Comparison of ENCODE assay signal across 14 mouse cellular contexts in the genomic region with DNA sequence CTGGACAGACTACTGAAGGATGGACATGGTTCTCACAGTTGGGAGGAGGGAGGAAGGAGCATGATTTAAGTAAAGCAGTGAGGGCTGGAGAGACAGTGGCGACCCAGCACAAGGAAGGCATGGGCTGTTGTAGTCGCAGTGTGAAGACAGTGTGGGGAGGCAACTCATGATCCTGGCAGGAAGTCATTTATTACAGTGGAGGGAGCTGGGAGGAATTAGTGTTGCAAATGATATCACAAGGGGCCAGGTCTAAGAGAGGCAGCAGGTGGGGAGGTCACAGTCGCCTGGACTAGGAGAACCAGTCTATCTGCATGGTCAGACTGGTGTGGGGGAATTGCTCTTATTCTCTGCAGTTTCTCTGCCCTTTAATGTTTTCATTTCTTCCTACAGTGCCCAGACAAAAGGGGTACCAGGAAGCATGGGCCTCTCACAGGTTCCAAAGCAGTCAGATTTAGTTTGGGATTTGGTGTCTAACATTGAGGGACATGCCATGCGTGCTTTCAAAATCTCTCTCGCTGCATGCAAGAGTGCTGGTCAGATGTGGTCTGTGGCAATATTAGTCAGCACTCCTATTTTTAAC.
"Had no signal": no experiment of that assay in that cellular context is flagged by ENCODE, and none has a peak within 500 bp of the region (broad histone marks: within the 10 kb centered on the region; RNA-seq: fewer than 3 reads in every experiment).

No protein-coding gene starts in this region.

- H3K9me3 ChIP-seq: limb, embryonic 15.5 days; liver, embryonic 12.5 days; midbrain, embryonic 12.5 days; neural tube, embryonic 13.5 days had no signal

- H3K4me3 ChIP-seq: limb, embryonic 15.5 days; liver, embryonic 12.5 days; midbrain, embryonic 12.5 days; neural tube, embryonic 13.5 days had no signal

- DNase-seq: kidney, adult 18-20 months; kidney, postnatal 14 days; lung, embryonic 14.5 days; lung, postnatal 10 days; lung, postnatal 4 days; retina, postnatal 1 day; right cerebral cortex, postnatal 14 days; thymus, adult 18-20 months; thymus, postnatal 25 days had no signal

- H3K27me3 ChIP-seq: limb, embryonic 15.5 days; liver, embryonic 12.5 days had no signal

- ATAC-seq: liver, embryonic 12.5 days; midbrain, embryonic 16.5 days had no signal

- H3K4me2 ChIP-seq: limb, embryonic 15.5 days; liver, embryonic 12.5 days; lung, embryonic 14.5 days; midbrain, embryonic 12.5 days; neural tube, embryonic 13.5 days had no signal

- H3K4me1 ChIP-seq: limb, embryonic 15.5 days; liver, embryonic 12.5 days had no signal

- H3K27ac ChIP-seq: limb, embryonic 15.5 days; liver, embryonic 12.5 days; midbrain, embryonic 12.5 days; neural tube, embryonic 13.5 days had no signal

- H3K9ac ChIP-seq: limb, embryonic 15.5 days; liver, embryonic 12.5 days; lung, embryonic 14.5 days; midbrain, embryonic 12.5 days; neural tube, embryonic 13.5 days had no signal

- H3K36me3 ChIP-seq: limb, embryonic 15.5 days; liver, embryonic 12.5 days; midbrain, embryonic 12.5 days; neural tube, embryonic 13.5 days had no signal
